Mouse (Mus musculus) erythroblast, embryonic 14.5 days (primary cell): ENCODE results near the gene Dlx3. TPM values are rescaled to one million over a fixed set of nuclear protein-coding genes. Genes with fewer than 3 reads are reported as not detected.

ENCODE experiments used
- H3K27me3 ChIP-seq: 2 replicates; pipeline ENCODE4 v1.6.1; 2012; ENCODE audit warnings: inconsistent platforms; ENCODE audit not compliant: control insufficient read depth
- H3K36me3 ChIP-seq: 2 replicates; pipeline ENCODE4 v1.6.1; 2012; ENCODE audit warnings: mild to moderate bottlenecking, inconsistent platforms; ENCODE audit not compliant: control insufficient read depth
- H3K4me1 ChIP-seq: 2 replicates; pipeline ENCODE4 v1.6.1; 2012; ENCODE audit warnings: inconsistent platforms; ENCODE audit not compliant: control insufficient read depth
- H3K4me3 ChIP-seq: replicated peaks from 2 replicates; pipeline ENCODE3; 2012; ENCODE audit warnings: moderate library complexity, mild to moderate bottlenecking, inconsistent platforms
- H3K9me3 ChIP-seq: 2 replicates; pipeline ENCODE4 v1.6.1; 2012; ENCODE audit warnings: low read length, inconsistent platforms, mixed read lengths; ENCODE audit not compliant: control insufficient read depth
- GATA1 ChIP-seq: IDR thresholded peaks from 2 replicates; pipeline ENCODE4 v1.6.1; 2012; ENCODE audit warnings: low read length, inconsistent platforms, mixed read lengths
- TAL1 ChIP-seq: IDR thresholded peaks from 3 replicates; pipeline ENCODE4 v1.6.1; 2012; ENCODE audit warnings: low read length, inconsistent platforms, mixed read lengths
- polyA plus RNA-seq: library from polyadenylated mRNA; stranded (reverse); fragments of >175 nt; gene quantifications from 2 replicates; pipeline ENCODE4 v1.2.3, GENCODE M21; 2012

Dlx3 gene
- polyA plus RNA-seq, 1 experiment = not detected

GRCm38 (mm10) chr11:95128359-95128758 is 8.4 kb downstream of the Dlx3 start:
- TF ChIP-seq TAL1 (no peak), GATA1 (no peak)
- no peak overlapping the region for H3K4me3 ChIP-seq
- H3K36me3 ChIP-seq = no peaks in the 10 kb centered on the region
- 0 out of 2 replicates have a peak, but pooled peaks cover 4% of the 10 kb centered on the region for H3K4me1 ChIP-seq
- H3K9me3 ChIP-seq = no peaks in the 10 kb centered on the region
- H3K27me3 ChIP-seq = peaks cover 50% of the 10 kb centered on the region

GRCm38 (mm10) chr11:95130668-95131252 is 10.8 kb downstream of the Dlx3 start:
- Histone ChIP-seq H3K4me3 (no peak overlapping the region), H3K36me3 (no peaks in the 10 kb centered on the region), H3K9me3 (no peaks in the 10 kb centered on the region), H3K4me1 (0 out of 2 replicates have a peak, but pooled peaks cover 4% of the 10 kb centered on the region), H3K27me3 (peaks cover 33% of the 10 kb centered on the region)
- no peak for TF ChIP-seq GATA1
- TF ChIP-seq TAL1 = no peak

GRCm38 (mm10) chr11:95133321-95133720 is 13.4 kb downstream of the Dlx3 start:
- H3K27me3 ChIP-seq = peaks cover 36% of the 10 kb centered on the region

GRCm38 (mm10) chr11:95137281-95137680 is 17.4 kb downstream of the Dlx3 start:
- Histone ChIP-seq H3K4me1 (no peaks in the 10 kb centered on the region; the same call in 1 of the 2 replicates), H3K9me3 (no peaks in the 10 kb centered on the region), H3K27me3 (peaks cover 58% of the 10 kb centered on the region), H3K36me3 (no peaks in the 10 kb centered on the region), H3K4me3 (no peak overlapping the region)
- no peak for TF ChIP-seq GATA1
- no peak for TF ChIP-seq TAL1

More at GRCm38 (mm10) chr11:95133321-95133720, 13.4 kb downstream of the Dlx3 start:
- no peaks in the 10 kb centered on the region for H3K36me3 ChIP-seq
- no peaks in the 10 kb centered on the region for H3K4me1 ChIP-seq
- TF ChIP-seq GATA1 (no peak), TAL1 (no peak)
- no peak overlapping the region for H3K4me3 ChIP-seq
- no peaks in the 10 kb centered on the region for H3K9me3 ChIP-seq

- peaks cover 2% of the 10 kb centered on the region; the same call in 1 of the 2 replicates for H3K9me3 ChIP-seq
- H3K36me3 ChIP-seq = no peaks in the 10 kb centered on the region
- TF ChIP-seq TAL1 = no peak
- no peak for TF ChIP-seq GATA1
- H3K4me1 ChIP-seq = peaks cover 17% of the 10 kb centered on the region
- H3K4me3 ChIP-seq = no peak overlapping the region
- H3K27me3 ChIP-seq = peaks cover 82% of the 10 kb centered on the region
Observed at GRCm38 (mm10) chr11:95139871-95140270, 20.0 kb downstream of the Dlx3 start.

DNA sequence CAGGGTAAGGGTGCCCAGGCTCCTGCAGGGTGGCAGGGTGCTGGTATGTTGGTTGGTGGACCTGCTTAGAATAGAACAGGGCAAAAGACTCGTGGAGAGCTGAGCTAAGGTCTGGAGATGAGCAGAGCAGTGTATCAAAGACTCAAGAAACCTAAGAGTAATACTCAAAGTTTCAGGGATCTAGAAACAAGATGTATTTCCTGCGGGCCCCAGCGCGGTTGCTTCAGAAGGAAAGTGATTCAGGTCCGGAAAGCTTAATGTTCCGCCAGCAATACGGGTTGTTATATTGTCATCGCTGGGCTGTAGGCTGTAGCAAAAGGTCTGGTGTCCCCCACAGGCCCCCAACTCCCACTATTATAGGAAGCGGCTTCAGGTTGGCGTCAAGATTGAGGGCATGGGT is 22.3 kb downstream of the Dlx3 start:
- H3K4me3 ChIP-seq = no peak overlapping the region
- no peak for TF ChIP-seq GATA1
- no peak for TF ChIP-seq TAL1
- no peaks in the 10 kb centered on the region for H3K36me3 ChIP-seq
- H3K4me1 ChIP-seq = peaks cover 17% of the 10 kb centered on the region
- H3K27me3 ChIP-seq = peaks cover 97% of the 10 kb centered on the region
- H3K9me3 ChIP-seq = peaks cover 4% of the 10 kb centered on the region; the same call in 1 of the 2 replicates

DNA sequence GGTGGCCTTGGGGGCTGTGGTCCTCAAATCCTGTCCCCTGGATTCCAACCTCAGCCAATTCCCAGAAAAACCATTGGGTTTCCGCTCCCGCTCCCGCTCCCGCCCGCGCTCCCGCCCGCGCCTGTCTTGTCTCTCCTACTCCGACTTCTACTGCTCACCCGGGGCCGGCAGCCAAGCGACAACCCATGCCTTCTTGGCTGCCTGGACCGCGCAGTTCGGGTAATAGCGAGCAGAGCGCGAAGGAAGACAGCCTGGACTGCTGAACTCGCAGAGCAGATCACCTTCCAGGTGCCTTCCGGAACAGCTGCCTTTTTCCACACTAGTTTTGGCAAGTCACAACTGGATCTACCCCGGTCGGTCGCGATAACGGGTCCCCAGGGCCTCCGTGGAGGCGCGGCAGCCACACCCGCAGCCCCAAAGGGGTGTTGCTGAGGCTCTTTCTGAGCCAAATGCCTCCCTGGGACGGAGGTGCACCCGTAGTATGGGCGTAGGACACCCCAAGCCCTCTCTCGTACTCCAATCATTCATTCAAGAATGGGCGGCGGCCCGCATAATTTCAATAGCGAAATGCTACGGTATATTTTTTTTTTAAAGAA is 23.2 kb downstream of the Dlx3 start:
- Histone ChIP-seq H3K9me3 (peaks cover 4% of the 10 kb centered on the region; the same call in 1 of the 2 replicates), H3K36me3 (no peaks in the 10 kb centered on the region), H3K4me1 (peaks cover 17% of the 10 kb centered on the region), H3K27me3 (peaks cover 98% of the 10 kb centered on the region), H3K4me3 (peak overlapping the region; percentile 40)
- TF ChIP-seq GATA1 (no peak), TAL1 (no peak)

DNA sequence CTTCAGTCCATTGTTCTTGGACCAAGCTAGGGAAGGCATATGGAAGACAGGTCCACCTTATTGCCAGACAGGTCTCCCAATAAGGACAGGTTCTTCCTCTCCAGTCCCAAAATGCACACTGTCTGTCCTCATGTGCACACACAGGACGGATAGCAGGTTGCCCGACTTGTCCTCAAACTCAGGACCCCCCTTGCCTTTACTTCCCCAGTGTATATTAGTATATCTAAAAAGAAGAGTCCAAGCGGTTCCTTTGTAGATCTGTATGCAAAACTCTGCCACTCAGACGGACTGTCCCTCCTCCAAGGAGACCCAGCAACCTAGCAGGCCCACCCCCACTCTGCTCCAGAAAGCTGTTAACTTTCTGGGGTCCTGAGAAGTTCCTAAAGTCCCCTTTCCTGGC is 23.7 kb downstream of the Dlx3 start:
- TF ChIP-seq GATA1 = no peak
- no peak for TF ChIP-seq TAL1
- Histone ChIP-seq H3K9me3 (peaks cover 4% of the 10 kb centered on the region; the same call in 1 of the 2 replicates), H3K36me3 (no peaks in the 10 kb centered on the region), H3K4me1 (peaks cover 17% of the 10 kb centered on the region), H3K4me3 (no peak overlapping the region), H3K27me3 (peaks cover 98% of the 10 kb centered on the region)

- no peak for TF ChIP-seq TAL1
- Histone ChIP-seq H3K4me1 (peaks cover 17% of the 10 kb centered on the region), H3K27me3 (peaks cover 98% of the 10 kb centered on the region), H3K4me3 (no peak overlapping the region), H3K9me3 (peaks cover 4% of the 10 kb centered on the region; the same call in 1 of the 2 replicates), H3K36me3 (no peaks in the 10 kb centered on the region)
Observed at GRCm38 (mm10) chr11:95144091-95144945, 24.4 kb downstream of the Dlx3 start.
